Mouse (Mus musculus) limb, embryonic 14.5 days (tissue): ENCODE measurements at regions not wholly inside any gene's neighbourhood (a gene's known extent, or its start where the extent isn't known, plus 50 kb on each side); places are given as distances from the start of the nearest gene placed in this dataset.
A peak's percentile ranks its signal among the peaks of the same experiment; 100 is the strongest.
"Not testable (repeated sequence)": the region's sequence is repeated elsewhere in the genome, so short reads cannot be mapped to it uniquely, and the experiment has no call there.

Experiments used
- ATAC-seq: fragments of 200-750 bp; cut with Nextera tagmentation; 2 replicates; pipeline ENCODE4 v1.8.0; 2017; ENCODE audit warnings: low read depth, moderate number of reproducible peaks, moderate TSS enrichment; ENCODE audit not compliant: low FRiP score
- DNase-seq: peaks from one replicate; pipeline ENCODE4 v3.0.0-alpha.2; 2015; ENCODE audit warnings: low spot score
- H3K27ac ChIP-seq: fragments of 300-500 bp; sonication (generic); replicated peaks from 2 replicates; pipeline ENCODE4 v1.5.1; 2014; ENCODE audit warnings: low read depth, mild to moderate bottlenecking, low read length, moderate library complexity, mixed read lengths
- H3K27me3 ChIP-seq: fragments of 300-500 bp; sonication (generic); 2 replicates; pipeline ENCODE4 v1.6.1; 2014; ENCODE audit warnings: low read length, mixed read lengths; ENCODE audit not compliant: control insufficient read depth, insufficient read depth
- H3K36me3 ChIP-seq: fragments of 300-500 bp; sonication (generic); 2 replicates; pipeline ENCODE4 v1.6.1; 2014; ENCODE audit warnings: mild to moderate bottlenecking, low read length, moderate library complexity, mixed read lengths; ENCODE audit not compliant: control insufficient read depth, insufficient read depth
- H3K4me1 ChIP-seq: fragments of 300-500 bp; sonication (generic); 2 replicates; pipeline ENCODE4 v1.6.1; 2014; ENCODE audit warnings: antibody characterized with exemption, low read length, mixed read lengths; ENCODE audit not compliant: control insufficient read depth, insufficient read depth
- H3K4me2 ChIP-seq: fragments of 300-500 bp; sonication (generic); replicated peaks from 2 replicates; pipeline ENCODE4 v1.6.1; 2014; ENCODE audit warnings: low read depth, mild to moderate bottlenecking, low read length, moderate library complexity; ENCODE audit not compliant: severe bottlenecking
- H3K4me3 ChIP-seq: fragments of 300-500 bp; sonication (generic); replicated peaks from 2 replicates; pipeline ENCODE4 v1.5.1; 2014; ENCODE audit warnings: low read length
- H3K9ac ChIP-seq: fragments of 300-500 bp; sonication (generic); 2 replicates; pipeline ENCODE4 v1.6.1; 2014; ENCODE audit warnings: mild to moderate bottlenecking, low read depth, low read length, moderate library complexity; ENCODE audit not compliant: severe bottlenecking
- H3K9me3 ChIP-seq: fragments of 300-500 bp; sonication (generic); 2 replicates; pipeline ENCODE4 v1.6.1; 2016; ENCODE audit warnings: low read length; ENCODE audit not compliant: control insufficient read depth
- WGBS: fragments of 180-500 bp; shearing (Covaris S2); extraction: QIAGEN DNeasy Blood & Tissue Kit; methylation state at CpG from one replicate; pipeline ENCODE4 v1.1.7; 2014; 5-methylcytosine and 5-hydroxymethylcytosine counted together

GRCm38 (mm10) chr7:106055074-106055473 is 101.3 kb upstream of the Gm4070 start:
- H3K4me2 ChIP-seq, H3K9me3 ChIP-seq, H3K4me3 ChIP-seq, DNase-seq, H3K27me3 ChIP-seq, H3K9ac ChIP-seq, H3K27ac ChIP-seq, H3K36me3 ChIP-seq, H3K4me1 ChIP-seq: not testable (repeated sequence)
- 50% methylated on average over 1 of the region's 3 CpGs for WGBS
- 0 out of 2 replicates have a peak, but pooled peaks have one; percentile 41 for ATAC-seq

GRCm38 (mm10) chr7:106036556-106036955 is 82.8 kb upstream of the Gm4070 start:
- ATAC-seq, DNase-seq, H3K4me2 ChIP-seq, H3K27ac ChIP-seq, H3K9ac ChIP-seq, H3K27me3 ChIP-seq, H3K9me3 ChIP-seq, H3K4me1 ChIP-seq, H3K36me3 ChIP-seq, H3K4me3 ChIP-seq: not testable (repeated sequence)

GRCm38 (mm10) chr7:106031612-106032150 is 77.9 kb upstream of the Gm4070 start:
- H3K36me3 ChIP-seq, H3K4me3 ChIP-seq, H3K9ac ChIP-seq, H3K4me1 ChIP-seq, ATAC-seq, DNase-seq, H3K27me3 ChIP-seq, H3K27ac ChIP-seq, H3K9me3 ChIP-seq, H3K4me2 ChIP-seq: not testable (repeated sequence)
